Mouse (Mus musculus): Measurements from ENCODE around the gene Alox12b. TPM values are rescaled to one million over a fixed set of nuclear protein-coding genes. Genes with fewer than 3 reads are reported as not detected.
A peak's percentile ranks its signal among the peaks of the same experiment; 100 is the strongest.

Gene Alox12b
- polyA plus RNA-seq, 1 experiment from 2014 or later = 0.59 TPM

GRCm38 (mm10) chr11:69114621-69115020 is 42.2 kb upstream of the Alox12b start:
- H3K9ac ChIP-seq = no peak overlapping the region
- H3K9me3 ChIP-seq (ENCODE audit: control insufficient read depth, low read length) = no peaks in the 10 kb centered on the region
- DNase-seq (ENCODE audit: low spot score) (no peak), ATAC-seq (ENCODE audit: low FRiP score) (no peak)
- H3K4me3 ChIP-seq (replicated peaks; ENCODE audit: low read length) = no peak overlapping the region
- WGBS = 87% methylated on average over 3 of the region's 3 CpGs
- H3K36me3 ChIP-seq (replicated peaks; ENCODE audit: control insufficient read depth, insufficient read depth) = peaks cover 1% of the 10 kb centered on the region; the same call in 1 of the 2 replicates
- no peak overlapping the region for H3K27ac ChIP-seq
- peaks cover 17% of the 10 kb centered on the region for H3K4me1 ChIP-seq (replicated peaks; ENCODE audit: control insufficient read depth, insufficient read depth, low read length)
- peaks cover 6% of the 10 kb centered on the region; the same call in 1 of the 2 replicates for H3K27me3 ChIP-seq (ENCODE audit: control insufficient read depth, insufficient read depth, low read length)
- H3K4me2 ChIP-seq (replicated peaks) = no peak overlapping the region

GRCm38 (mm10) chr11:69116843-69117242 is 39.9 kb upstream of the Alox12b start:
- no peak overlapping the region for H3K27ac ChIP-seq
- no peak for ATAC-seq (ENCODE audit: low FRiP score)
- H3K4me3 ChIP-seq (replicated peaks; ENCODE audit: low read length) = peak overlapping the region; percentile 64
- no peak for DNase-seq (ENCODE audit: low spot score)
- WGBS = 63% methylated on average over 5 of the region's 5 CpGs
- H3K4me1 ChIP-seq (replicated peaks; ENCODE audit: control insufficient read depth, insufficient read depth, low read length) = peaks cover 24% of the 10 kb centered on the region
- no peak overlapping the region; the same call in 1 of the 2 replicates for H3K9ac ChIP-seq
- no peaks in the 10 kb centered on the region for H3K9me3 ChIP-seq (ENCODE audit: control insufficient read depth, low read length)
- H3K36me3 ChIP-seq (replicated peaks; ENCODE audit: control insufficient read depth, insufficient read depth) = no peaks in the 10 kb centered on the region
- peak overlapping the region; percentile 98 for H3K4me2 ChIP-seq (replicated peaks)
- H3K27me3 ChIP-seq (ENCODE audit: control insufficient read depth, insufficient read depth, low read length) = peaks cover 25% of the 10 kb centered on the region

DNA sequence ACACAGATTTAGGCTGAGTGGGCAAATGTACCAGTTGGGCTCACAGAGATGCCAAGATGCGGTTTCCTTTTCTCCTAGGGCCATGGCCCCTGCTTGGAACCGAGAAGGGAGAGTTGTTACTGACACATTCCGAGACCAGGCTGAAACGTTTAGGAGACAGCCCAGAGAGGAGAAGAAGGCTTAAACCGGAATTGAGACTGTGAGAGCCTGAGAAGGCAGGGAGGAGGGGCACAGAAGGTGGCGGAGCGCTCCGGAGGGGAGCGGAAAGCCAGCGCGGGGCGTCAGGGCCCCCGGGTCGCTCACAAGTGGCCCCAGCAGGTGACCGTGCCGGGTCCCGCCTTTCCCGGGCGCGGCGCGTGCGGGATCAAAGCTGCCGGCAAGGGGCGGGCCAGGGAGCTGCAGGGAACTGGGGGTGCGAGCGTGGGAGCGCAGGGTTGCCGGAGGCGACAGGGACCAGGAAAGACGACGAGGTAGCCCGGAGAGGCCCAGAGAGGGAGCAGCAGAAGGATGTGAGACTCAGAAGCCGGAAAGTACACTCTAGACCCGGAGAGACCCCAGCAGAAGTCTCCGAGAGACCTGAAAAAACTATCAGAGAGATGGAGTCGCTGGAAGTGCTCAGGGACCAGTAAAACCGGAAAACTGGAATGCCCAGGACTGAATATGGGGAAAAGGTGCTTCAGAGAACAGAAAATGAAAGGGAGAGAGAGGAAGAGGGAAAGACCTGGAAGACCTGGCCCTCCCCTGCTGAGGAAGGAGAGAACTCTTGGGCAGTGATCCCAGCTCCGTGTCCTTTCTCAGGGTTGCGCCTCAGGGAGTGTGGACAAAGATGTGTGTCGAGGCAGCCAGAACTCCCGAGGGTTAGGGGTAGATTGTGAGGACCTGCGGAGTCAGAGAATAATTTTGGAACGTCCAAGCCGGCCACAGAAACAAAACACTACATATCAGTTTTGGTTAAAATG is 38.8 kb upstream of the Alox12b start:
- H3K36me3 ChIP-seq (replicated peaks; ENCODE audit: control insufficient read depth, insufficient read depth) = no peaks in the 10 kb centered on the region
- H3K4me2 ChIP-seq (replicated peaks) = peak overlapping the region; percentile 98
- no peaks in the 10 kb centered on the region for H3K9me3 ChIP-seq (ENCODE audit: control insufficient read depth, low read length)
- H3K4me3 ChIP-seq (replicated peaks; ENCODE audit: low read length) = peak overlapping the region; percentile 64
- DNase-seq (ENCODE audit: low spot score) = peak; percentile 39
- H3K27ac ChIP-seq = peak overlapping the region; percentile 56
- under 1% methylated on average over 45 of the region's 45 CpGs for WGBS
- ATAC-seq (ENCODE audit: low FRiP score) = no peak
- H3K4me1 ChIP-seq (replicated peaks; ENCODE audit: control insufficient read depth, insufficient read depth, low read length) = peaks cover 24% of the 10 kb centered on the region
- peaks cover 25% of the 10 kb centered on the region for H3K27me3 ChIP-seq (ENCODE audit: control insufficient read depth, insufficient read depth, low read length)
- peak overlapping the region; percentile 67 for H3K9ac ChIP-seq

- WGBS = under 1% methylated on average over 15 of the region's 15 CpGs
- ATAC-seq (ENCODE audit: low FRiP score) (no peak), DNase-seq (ENCODE audit: low spot score) (peak; percentile 100)
- peak overlapping the region; percentile 98 for H3K4me2 ChIP-seq (replicated peaks)
- no peaks in the 10 kb centered on the region for H3K36me3 ChIP-seq (replicated peaks; ENCODE audit: control insufficient read depth, insufficient read depth)
- H3K4me3 ChIP-seq (replicated peaks; ENCODE audit: low read length) = peak overlapping the region; percentile 64
- peaks cover 25% of the 10 kb centered on the region for H3K27me3 ChIP-seq (ENCODE audit: control insufficient read depth, insufficient read depth, low read length)
- H3K4me1 ChIP-seq (replicated peaks; ENCODE audit: control insufficient read depth, insufficient read depth, low read length) = peaks cover 24% of the 10 kb centered on the region
- peak overlapping the region; percentile 34; the same call in 1 of the 2 replicates for H3K9ac ChIP-seq
- H3K9me3 ChIP-seq (ENCODE audit: control insufficient read depth, low read length) = no peaks in the 10 kb centered on the region
- no peak overlapping the region for H3K27ac ChIP-seq
Observed at GRCm38 (mm10) chr11:69118765-69119164, 38.0 kb upstream of the Alox12b start.

GRCm38 (mm10) chr11:69119446-69120155 is 37.2 kb upstream of the Alox12b start:
- peak overlapping the region; percentile 64; the same call in 1 of the 2 replicates for H3K4me3 ChIP-seq (replicated peaks; ENCODE audit: low read length)
- no peak overlapping the region for H3K9ac ChIP-seq
- no peak overlapping the region for H3K27ac ChIP-seq
- DNase-seq (ENCODE audit: low spot score) = no peak
- WGBS = 32% methylated on average over 14 of the region's 14 CpGs
- peak overlapping the region; percentile 98 for H3K4me2 ChIP-seq (replicated peaks)
- peaks cover 25% of the 10 kb centered on the region for H3K27me3 ChIP-seq (ENCODE audit: control insufficient read depth, insufficient read depth, low read length)
- ATAC-seq (ENCODE audit: low FRiP score) = no peak
- no peaks in the 10 kb centered on the region for H3K9me3 ChIP-seq (ENCODE audit: control insufficient read depth, low read length)
- H3K36me3 ChIP-seq (replicated peaks; ENCODE audit: control insufficient read depth, insufficient read depth) = no peaks in the 10 kb centered on the region
- peaks cover 24% of the 10 kb centered on the region for H3K4me1 ChIP-seq (replicated peaks; ENCODE audit: control insufficient read depth, insufficient read depth, low read length)

GRCm38 (mm10) chr11:69120221-69121000 is 36.4 kb upstream of the Alox12b start, which contains the start of gene Hes7:
Gene Hes7, plus strand, starts transcription at chr11:69120404.
- H3K4me2 ChIP-seq (replicated peaks) = peak within 1 kb of the TSS; percentile 98
- peak within 1 kb of the TSS; percentile 51 for H3K9ac ChIP-seq
- no peak for ATAC-seq (ENCODE audit: low FRiP score)
- peak within 1 kb of the TSS; percentile 64 for H3K4me3 ChIP-seq (replicated peaks; ENCODE audit: low read length)
- H3K4me1 ChIP-seq (replicated peaks; ENCODE audit: control insufficient read depth, insufficient read depth, low read length) = peaks cover 24% of the 10 kb centered on the region
- H3K9me3 ChIP-seq (ENCODE audit: control insufficient read depth, low read length) = no peaks in the 10 kb centered on the region
- WGBS = 3% methylated on average over 27 of the region's 27 CpGs
- DNase-seq (ENCODE audit: low spot score) = peak; percentile 28
- no peaks in the 10 kb centered on the region for H3K36me3 ChIP-seq (replicated peaks; ENCODE audit: control insufficient read depth, insufficient read depth)
- no peak within 1 kb of the TSS for H3K27ac ChIP-seq
- H3K27me3 ChIP-seq (ENCODE audit: control insufficient read depth, insufficient read depth, low read length) = peaks cover 25% of the 10 kb centered on the region

DNA sequence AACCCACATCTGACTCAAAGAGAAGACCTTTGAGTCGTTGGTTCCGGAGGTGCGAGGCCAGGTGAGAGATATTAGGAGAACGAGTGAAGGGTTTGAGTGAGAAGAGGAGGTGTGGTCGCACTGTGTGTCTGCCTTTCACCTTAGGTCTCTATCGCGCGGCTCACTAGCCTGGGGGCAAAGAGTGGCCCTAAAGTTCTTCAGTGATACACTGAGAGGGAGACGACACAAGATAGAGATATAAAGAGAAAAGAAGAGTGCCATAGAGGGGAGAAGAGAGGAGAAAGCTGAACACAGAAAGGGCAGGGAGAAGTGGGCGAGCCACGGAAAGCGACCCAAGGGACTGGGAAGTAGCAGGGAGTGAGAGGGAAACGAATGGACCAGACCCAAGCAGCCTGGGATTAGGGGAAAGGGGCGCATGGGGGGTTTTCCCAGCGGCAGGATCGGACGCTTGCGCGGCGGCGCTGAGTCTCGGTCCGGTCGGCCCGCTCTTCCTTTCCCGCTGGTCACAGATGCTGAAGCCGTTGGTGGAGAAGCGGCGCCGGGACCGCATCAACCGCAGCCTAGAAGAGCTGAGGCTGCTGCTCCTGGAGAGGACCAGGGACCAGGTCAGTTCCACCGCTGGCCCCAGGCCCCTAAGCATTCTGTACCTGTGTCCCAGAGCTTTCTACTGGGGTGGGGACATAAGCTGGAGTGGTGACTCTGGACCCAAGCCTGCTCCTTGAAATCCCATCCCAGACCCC is 35.6 kb upstream of the Alox12b start:
- H3K9me3 ChIP-seq (ENCODE audit: control insufficient read depth, low read length) = no peaks in the 10 kb centered on the region
- peak overlapping the region; percentile 59 for H3K4me3 ChIP-seq (replicated peaks; ENCODE audit: low read length)
- no peaks in the 10 kb centered on the region for H3K36me3 ChIP-seq (replicated peaks; ENCODE audit: control insufficient read depth, insufficient read depth)
- H3K27me3 ChIP-seq (ENCODE audit: control insufficient read depth, insufficient read depth, low read length) = peaks cover 19% of the 10 kb centered on the region
- DNase-seq (ENCODE audit: low spot score) (peak; percentile 43), ATAC-seq (ENCODE audit: low FRiP score) (no peak)
- under 1% methylated on average over 31 of the region's 33 CpGs for WGBS
- H3K27ac ChIP-seq = no peak overlapping the region
- peaks cover 26% of the 10 kb centered on the region for H3K4me1 ChIP-seq (replicated peaks; ENCODE audit: control insufficient read depth, insufficient read depth, low read length)
- peak overlapping the region; percentile 51 for H3K9ac ChIP-seq
- peak overlapping the region; percentile 98 for H3K4me2 ChIP-seq (replicated peaks)

- peak overlapping the region; percentile 59 for H3K4me3 ChIP-seq (replicated peaks; ENCODE audit: low read length)
- H3K4me2 ChIP-seq (replicated peaks) = peak overlapping the region; percentile 98
- no peaks in the 10 kb centered on the region for H3K36me3 ChIP-seq (replicated peaks; ENCODE audit: control insufficient read depth, insufficient read depth)
- WGBS = under 1% methylated on average over 29 of the region's 32 CpGs
- no peaks in the 10 kb centered on the region for H3K9me3 ChIP-seq (ENCODE audit: control insufficient read depth, low read length)
- H3K27ac ChIP-seq = 0 out of 2 replicates have a peak overlapping the region, but pooled peaks have one; percentile 1
- H3K27me3 ChIP-seq (ENCODE audit: control insufficient read depth, insufficient read depth, low read length) = peaks cover 19% of the 10 kb centered on the region
- peak; percentile 25 for DNase-seq (ENCODE audit: low spot score)
- ATAC-seq (ENCODE audit: low FRiP score) = no peak
- peak overlapping the region; percentile 72 for H3K9ac ChIP-seq
- peaks cover 27% of the 10 kb centered on the region for H3K4me1 ChIP-seq (replicated peaks; ENCODE audit: control insufficient read depth, insufficient read depth, low read length)
Observed at GRCm38 (mm10) chr11:69121741-69122335, 35.0 kb upstream of the Alox12b start.
